Mouse (Mus musculus) testis, postnatal 10 days (tissue): Measurements from ENCODE around the gene Gm13084.
"Not testable (repeated sequence)": the region's sequence is repeated elsewhere in the genome, so short reads cannot be mapped to it uniquely, and the experiment has no call there.

Source experiments
- DNase-seq: peaks from one replicate; pipeline ENCODE4 v3.0.0; 2021; ENCODE audit warnings: low spot score

Gm13084 gene

GRCm38 (mm10) chr4:143815993-143816392, at the start of gene Gm13084:
Gm13084 (minus strand) TSS chr4:143816093.
- DNase-seq, result no peak

- not testable (repeated sequence) for DNase-seq
Measured at GRCm38 (mm10) chr4:143846197-143846596, 30.3 kb upstream of the Gm13084 start, which contains the start of gene Gm13103. Gm13103 (plus strand) TSS chr4:143846497.

- not testable (repeated sequence) for DNase-seq
Measured at GRCm38 (mm10) chr4:143789052-143789451, 26.8 kb downstream of the Gm13084 start, which contains the start of gene Gm13023. Gm13023 (plus strand) TSS chr4:143789352.
